Mouse (Mus musculus) retina, embryonic 14.5 days (tissue): Measurements from ENCODE around the gene E030018B13Rik.

Experiments
- DNase-seq: peaks from one replicate; pipeline ENCODE4 v3.0.0-alpha.2; 2015; ENCODE audit warnings: low spot score

E030018B13Rik gene

GRCm38 (mm10) chr7:63916268-63916907, at the start of gene E030018B13Rik:
E030018B13Rik (plus strand) TSS chr7:63916857.
- DNase-seq, result no peak

GRCm38 (mm10) chr7:63868356-63868918, 48.2 kb upstream of the E030018B13Rik start:
- DNase-seq, result no peak

DNA sequence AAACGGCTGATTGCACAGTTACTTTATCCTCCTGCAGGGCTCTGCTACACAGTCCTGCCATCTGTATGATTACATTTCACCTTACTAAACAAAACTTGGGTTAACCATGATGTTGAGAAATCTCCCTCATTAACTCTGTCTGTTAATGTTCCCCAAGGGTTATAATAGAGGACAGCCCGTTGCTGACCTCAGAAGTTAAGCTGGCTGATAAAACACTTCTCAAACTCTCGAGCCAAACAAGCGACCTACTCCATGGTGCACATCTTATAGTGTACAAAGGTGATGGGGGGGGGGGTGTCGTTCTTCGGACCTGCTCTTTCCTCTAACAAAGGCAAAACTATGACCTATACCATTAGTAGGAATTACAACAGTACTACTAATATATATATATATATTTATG, 45.0 kb upstream of the E030018B13Rik start:
- no peak for DNase-seq

- no peak for DNase-seq
These were observed 42.8 kb upstream of the E030018B13Rik start for GRCm38 (mm10) chr7:63873880-63874279.

DNA sequence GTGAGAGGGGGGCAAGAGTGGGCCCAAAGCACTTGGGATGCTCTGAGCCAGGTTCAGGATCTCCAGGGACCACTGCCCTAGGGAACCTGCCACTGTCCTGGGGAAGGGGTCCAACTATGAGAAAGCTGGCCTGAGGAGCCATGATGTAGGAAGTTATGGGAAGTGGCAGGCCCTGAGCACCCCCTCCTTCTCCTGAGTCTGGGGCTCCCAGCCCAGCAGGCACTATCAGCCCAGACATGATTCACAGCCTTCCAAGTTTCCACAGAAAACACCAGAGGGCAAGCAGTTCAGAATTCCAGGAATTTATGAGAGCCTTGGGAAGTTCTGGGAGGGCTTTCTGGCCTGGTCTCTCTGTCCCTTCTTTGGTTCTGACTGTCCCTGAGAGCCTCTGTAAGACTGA, 41.0 kb upstream of the E030018B13Rik start:
- DNase-seq, result no peak

DNA sequence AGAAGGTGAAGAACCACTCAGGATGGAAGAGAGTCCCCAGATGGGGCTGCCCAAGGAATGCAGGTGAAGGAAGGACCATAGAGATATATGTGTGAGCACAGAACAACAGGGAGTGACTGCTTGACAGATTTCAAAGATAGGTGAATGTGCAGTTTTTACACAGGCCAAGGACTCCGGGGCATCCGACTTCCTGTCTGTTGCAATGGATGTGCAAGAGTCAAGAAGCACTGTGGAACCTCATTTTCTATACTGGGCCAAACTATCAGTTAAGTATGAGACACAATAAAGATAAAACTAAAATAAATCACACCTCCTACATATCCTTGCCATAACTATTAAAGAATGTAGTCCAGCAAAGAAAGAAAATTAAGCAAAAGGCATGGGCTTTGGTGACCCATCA, 40.0 kb upstream of the E030018B13Rik start:
- DNase-seq, result no peak

- DNase-seq, result no peak
These were observed 39.0 kb upstream of the E030018B13Rik start for GRCm38 (mm10) chr7:63877610-63878009.

- DNase-seq, result no peak
These were observed 37.1 kb upstream of the E030018B13Rik start for GRCm38 (mm10) chr7:63879583-63879982.

DNA sequence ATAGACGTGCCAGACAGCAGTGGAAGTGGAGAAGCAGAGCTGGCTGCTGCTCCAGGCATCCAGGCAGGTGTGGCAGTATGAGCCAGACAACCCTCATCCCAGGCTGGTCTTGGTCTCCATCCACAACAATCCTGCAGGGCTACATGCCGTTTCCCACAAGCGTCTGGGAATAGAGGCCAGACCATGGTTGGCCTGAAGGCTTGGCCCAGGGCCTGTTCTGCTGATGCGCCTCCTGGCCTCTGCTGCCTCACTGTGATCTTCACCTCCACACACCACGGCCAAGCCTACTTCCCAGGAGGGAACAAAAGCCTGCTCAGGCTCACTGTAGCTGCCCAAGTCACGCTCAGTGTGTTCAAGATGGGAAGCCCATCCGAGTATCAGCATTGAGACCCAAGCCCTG, 33.9 kb upstream of the E030018B13Rik start:
- DNase-seq, result no peak

DNA sequence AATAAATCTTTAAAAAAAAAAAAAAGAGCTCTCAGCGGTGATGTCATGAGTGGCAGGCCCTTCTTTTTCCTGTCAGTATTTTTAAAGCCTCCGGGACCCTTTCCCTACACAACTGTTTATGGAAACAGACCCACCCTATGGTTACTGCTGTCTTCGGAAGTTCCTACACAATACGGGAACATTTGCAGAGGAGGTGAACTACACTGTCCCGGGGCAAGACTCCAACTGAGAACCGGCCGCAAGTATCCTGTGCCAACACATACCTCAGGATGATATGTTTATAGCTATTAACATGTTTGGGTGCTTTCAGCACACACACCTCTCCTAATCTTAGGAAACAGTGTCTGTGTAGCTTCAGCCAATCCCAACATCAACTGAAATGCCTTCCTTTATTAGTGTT, 31.6 kb upstream of the E030018B13Rik start:
- DNase-seq, result no peak

GRCm38 (mm10) chr7:63887034-63887551, 29.6 kb upstream of the E030018B13Rik start:
- no peak for DNase-seq

- DNase-seq, result no peak
These were observed 29.0 kb upstream of the E030018B13Rik start for GRCm38 (mm10) chr7:63887602-63888123.

GRCm38 (mm10) chr7:63888674-63889073, 28.0 kb upstream of the E030018B13Rik start:
- DNase-seq, result no peak

DNA sequence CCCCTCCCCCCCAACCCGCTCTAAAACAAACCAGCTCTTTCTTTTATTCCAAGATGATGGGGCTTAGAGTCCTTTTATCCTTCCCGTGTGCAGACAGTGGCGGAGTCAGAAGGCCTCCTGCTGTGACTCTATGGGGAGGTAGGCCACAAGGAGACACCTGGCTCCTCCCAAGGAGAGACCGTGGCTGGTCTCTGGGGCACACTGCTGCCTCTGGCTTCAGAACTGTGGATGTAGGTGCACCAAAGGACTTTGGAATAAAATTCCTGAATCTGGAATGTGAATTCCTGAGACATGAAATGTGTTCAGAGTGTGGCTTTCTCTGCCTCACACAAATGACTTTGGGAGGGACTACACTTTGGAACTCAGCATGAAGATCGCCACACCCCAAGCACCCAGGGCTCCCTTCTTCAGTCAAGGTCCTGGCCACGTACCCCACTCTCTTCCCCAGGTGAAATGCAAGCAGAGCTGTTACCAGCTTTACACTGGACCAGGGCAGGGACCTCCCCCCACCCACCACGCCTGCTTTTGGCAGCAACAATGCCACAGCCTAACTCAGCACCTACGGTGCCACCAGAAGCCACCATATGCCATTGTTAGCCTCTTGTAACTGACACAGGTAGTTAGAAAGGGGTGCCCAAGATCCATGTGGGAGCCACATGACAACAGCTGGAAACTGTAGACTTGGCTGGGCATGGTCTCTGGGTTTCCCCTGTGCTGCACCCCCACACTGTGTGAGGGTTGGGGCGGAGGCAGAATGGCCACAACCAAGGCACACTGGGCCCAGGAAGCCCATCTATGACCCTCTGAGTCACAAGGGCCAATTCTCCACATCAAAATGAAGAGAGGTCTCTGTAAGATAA, 27.3 kb upstream of the E030018B13Rik start:
- no peak for DNase-seq

DNA sequence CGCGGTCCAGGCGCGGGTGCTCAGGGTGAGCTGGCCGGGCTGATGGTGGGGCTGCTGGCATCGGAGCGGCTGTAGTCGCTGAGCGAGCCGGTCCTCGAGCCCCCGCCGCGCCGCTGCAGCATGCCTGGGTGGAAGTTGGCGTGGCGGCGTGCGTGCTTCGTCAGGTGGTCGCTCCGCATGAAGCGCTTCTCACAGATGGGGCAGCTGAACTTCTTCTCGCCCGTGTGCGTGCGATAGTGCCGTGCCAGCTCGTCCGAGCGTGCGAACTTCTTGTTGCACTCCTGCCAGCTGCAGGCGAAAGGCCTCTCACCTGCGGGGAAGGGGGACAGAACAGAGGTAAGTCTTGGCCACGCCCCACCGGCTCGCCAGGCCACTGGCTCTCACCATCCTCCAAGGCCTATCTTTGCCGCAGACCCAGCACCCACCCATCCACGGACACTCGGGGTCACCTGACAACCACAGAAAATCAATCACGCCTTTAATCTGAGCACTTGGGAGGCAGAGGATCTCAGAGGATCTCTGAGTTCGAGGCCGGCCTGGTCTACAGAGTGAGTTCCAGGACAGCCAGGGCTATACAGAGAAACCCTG, 25.1 kb upstream of the E030018B13Rik start:
- DNase-seq, result no peak

- DNase-seq, result no peak
These were observed 23.5 kb upstream of the E030018B13Rik start for GRCm38 (mm10) chr7:63893201-63893600.

GRCm38 (mm10) chr7:63893729-63894128, 22.9 kb upstream of the E030018B13Rik start:
- no peak for DNase-seq

GRCm38 (mm10) chr7:63894662-63895061, 22.0 kb upstream of the E030018B13Rik start:
- no peak for DNase-seq

- DNase-seq, result no peak
These were observed 21.4 kb upstream of the E030018B13Rik start for GRCm38 (mm10) chr7:63895223-63895622.

- no peak for DNase-seq
These were observed 20.2 kb upstream of the E030018B13Rik start for GRCm38 (mm10) chr7:63896276-63896967.

DNA sequence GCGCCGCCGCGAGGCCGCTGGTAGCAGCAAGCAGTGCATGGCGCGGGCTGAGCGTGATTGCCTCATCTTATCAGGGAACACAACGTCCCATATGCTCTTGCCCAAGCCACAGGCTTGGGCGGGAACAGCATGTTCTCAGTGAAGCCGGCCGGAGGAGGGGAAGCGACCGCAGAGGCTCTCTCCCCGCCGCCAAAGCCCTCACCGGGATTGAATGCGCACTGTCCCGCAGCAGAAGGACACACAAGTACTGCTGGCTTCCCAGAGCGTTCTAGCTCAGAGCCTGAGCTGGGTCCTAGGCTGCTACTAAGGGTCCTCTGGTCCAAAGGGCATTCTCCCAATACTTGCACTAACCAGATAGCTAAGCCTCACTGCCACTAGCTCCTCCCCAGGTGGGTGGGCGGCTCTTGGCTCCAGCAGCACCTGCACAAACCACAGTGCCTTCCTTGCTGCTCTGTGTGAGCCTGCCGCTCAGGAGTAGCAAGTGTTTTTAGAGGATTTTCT, 19.6 kb upstream of the E030018B13Rik start:
- peak; percentile 83 for DNase-seq
